9 mouse cellular contexts compared by ENCODE assay signal in the genomic region with DNA sequence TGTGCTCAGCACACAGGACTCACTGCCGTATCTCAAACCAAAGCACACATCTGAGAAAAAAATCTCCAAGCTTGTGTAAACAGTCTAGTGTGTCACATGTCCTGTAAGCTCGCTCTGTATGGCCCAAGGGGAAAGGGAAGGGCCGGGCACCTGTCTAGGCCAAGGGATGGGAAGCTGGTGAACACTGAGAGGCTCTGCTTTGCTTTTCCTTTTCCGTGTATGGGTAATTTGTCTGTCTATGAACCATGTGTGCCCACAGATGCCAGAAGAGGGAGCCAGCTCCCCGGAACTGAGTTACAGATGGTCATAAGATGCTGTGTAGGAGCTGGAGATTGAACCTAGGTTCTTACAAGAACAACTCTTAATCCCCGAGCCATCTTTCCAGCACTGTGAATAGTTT. TPM values are rescaled to one million over a fixed set of nuclear protein-coding genes. Genes with fewer than 3 reads are reported as not detected.
DNase-seq lines count a peak whose midpoint lies in the region; ATAC-seq and TF ChIP-seq lines count a peak whose summit lies in the region.
"Had no signal": no experiment of that assay in that cellular context is flagged by ENCODE, and none has a peak within 500 bp of the region (broad histone marks: within the 10 kb centered on the region; RNA-seq: fewer than 3 reads in every experiment).

No protein-coding gene starts in this region.

- ATAC-seq in kidney, embryonic 15.5 days (replicated peaks; ENCODE audit: low FRiP score): no peak
- peak; percentile 46 for ATAC-seq in megakaryocyte-erythroid progenitor cell, adult 5-6 weeks (replicated peaks; ENCODE audit: low FRiP score, low TSS enrichment, poor library complexity, severe bottlenecking)
- ATAC-seq in forebrain, embryonic 16.5 days: no peak
- ATAC-seq in heart, embryonic 11.5 days (replicated peaks; ENCODE audit: insufficient number of reproducible peaks, low FRiP score, low TSS enrichment): no peak

- no peaks in the 10 kb centered on the region for H3K27me3 ChIP-seq in kidney, adult 2 months (replicated peaks; ENCODE audit: control insufficient read depth, insufficient read depth, low read length)
- H3K27me3 ChIP-seq in kidney, embryonic 15.5 days: no peaks in the 10 kb centered on the region
- no peaks in the 10 kb centered on the region for H3K27me3 ChIP-seq in E14TG2a.4 (ENCODE audit: insufficient read depth, low read length)
- H3K27me3 ChIP-seq in forebrain, embryonic 16.5 days (replicated peaks; ENCODE audit: control insufficient read depth, insufficient read depth, low read length): no peaks in the 10 kb centered on the region
- H3K27me3 ChIP-seq in heart, embryonic 11.5 days (ENCODE audit: control insufficient read depth, insufficient read depth, low read length): no peaks in the 10 kb centered on the region
- H3K27me3 ChIP-seq: neural tube, embryonic 12.5 days had no signal

- no peak overlapping the region for H3K9ac ChIP-seq in kidney, embryonic 15.5 days
- no peak overlapping the region for H3K9ac ChIP-seq in forebrain, embryonic 16.5 days (replicated peaks; ENCODE audit: low read depth, low read length)
- no peak overlapping the region for H3K9ac ChIP-seq in heart, embryonic 11.5 days (ENCODE audit: low read depth, low read length)
- H3K9ac ChIP-seq: neural tube, embryonic 12.5 days had no signal

- no peak for TF ChIP-seq POLR2A in kidney, adult 2 months (IDR thresholded peaks at IDR 0.05; ENCODE audit: low read depth, low read length)

- H3K9me3 ChIP-seq in kidney, embryonic 15.5 days (replicated peaks): no peaks in the 10 kb centered on the region
- H3K9me3 ChIP-seq in E14TG2a.4 (ENCODE audit: low read length): no peaks in the 10 kb centered on the region
- H3K9me3 ChIP-seq in forebrain, embryonic 16.5 days (ENCODE audit: control insufficient read depth, low read length): no peaks in the 10 kb centered on the region
- no peaks in the 10 kb centered on the region for H3K9me3 ChIP-seq in heart, embryonic 11.5 days (replicated peaks; ENCODE audit: control insufficient read depth, low read length)
- H3K9me3 ChIP-seq: neural tube, embryonic 12.5 days had no signal

- no peak overlapping the region for H3K4me2 ChIP-seq in kidney, embryonic 15.5 days
- no peak overlapping the region for H3K4me2 ChIP-seq in forebrain, embryonic 16.5 days (ENCODE audit: low read length)
- no peak overlapping the region for H3K4me2 ChIP-seq in heart, embryonic 11.5 days
- H3K4me2 ChIP-seq: neural tube, embryonic 12.5 days had no signal

- peak; percentile 77 for TF ChIP-seq CTCF in kidney, adult 2 months (conservative IDR thresholded peaks at IDR 0.05; ENCODE audit: insufficient read depth, insufficient read length, low read depth, low read length)
- TF ChIP-seq CTCF in E14TG2a.4 (conservative IDR thresholded peaks at IDR 0.05; ENCODE audit: low read length): 0 out of 2 replicates have a peak, but pooled peaks have one; percentile 5

- H3K4me3 ChIP-seq in kidney, adult 2 months (ENCODE audit: insufficient read depth, low read depth, low read length): no peak overlapping the region
- H3K4me3 ChIP-seq in kidney, embryonic 15.5 days (replicated peaks): no peak overlapping the region
- H3K4me3 ChIP-seq in E14TG2a.4 (replicated peaks; ENCODE audit: low read length): no peak overlapping the region
- no peak overlapping the region for H3K4me3 ChIP-seq in forebrain, embryonic 16.5 days (replicated peaks; ENCODE audit: low read length)
- H3K4me3 ChIP-seq in heart, embryonic 11.5 days (ENCODE audit: low read depth, low read length): no peak overlapping the region
- H3K4me3 ChIP-seq: neural tube, embryonic 12.5 days had no signal

- peak; percentile 80 for DNase-seq in kidney, adult 2 months
- peak; percentile 60 for DNase-seq in adrenal gland, postnatal 14 days
- DNase-seq in kidney, postnatal 25 days: peak; percentile 74 to 77

- H3K4me1 ChIP-seq in kidney, adult 2 months (ENCODE audit: control insufficient read depth, insufficient read depth, low read length): no peaks in the 10 kb centered on the region
- no peaks in the 10 kb centered on the region for H3K4me1 ChIP-seq in kidney, embryonic 15.5 days
- H3K4me1 ChIP-seq in E14TG2a.4 (replicated peaks; ENCODE audit: low read depth, low read length): peaks cover 20% of the 10 kb centered on the region
- H3K4me1 ChIP-seq in forebrain, embryonic 16.5 days (replicated peaks; ENCODE audit: control insufficient read depth, insufficient read depth, low read length): no peaks in the 10 kb centered on the region
- H3K4me1 ChIP-seq in heart, embryonic 11.5 days (ENCODE audit: control insufficient read depth, insufficient read depth, low read length): no peaks in the 10 kb centered on the region
- H3K4me1 ChIP-seq: neural tube, embryonic 12.5 days had no signal

- no peak overlapping the region for H3K27ac ChIP-seq in kidney, adult 2 months (ENCODE audit: insufficient read depth, low read depth, low read length)
- H3K27ac ChIP-seq in kidney, embryonic 15.5 days: no peak overlapping the region
- H3K27ac ChIP-seq in forebrain, embryonic 16.5 days (ENCODE audit: low read length): no peak overlapping the region
- H3K27ac ChIP-seq in heart, embryonic 11.5 days (ENCODE audit: low read depth, low read length): no peak overlapping the region
- H3K27ac ChIP-seq: neural tube, embryonic 12.5 days had no signal

- H3K36me3 ChIP-seq in kidney, adult 2 months (ENCODE audit: control insufficient read depth, insufficient read depth, low read length): peaks cover 19% of the 10 kb centered on the region
- H3K36me3 ChIP-seq in kidney, embryonic 15.5 days: peaks cover 94% of the 10 kb centered on the region
- H3K36me3 ChIP-seq in E14TG2a.4 (ENCODE audit: insufficient read depth, low read length): peaks cover 97% of the 10 kb centered on the region
- peaks cover 46% of the 10 kb centered on the region for H3K36me3 ChIP-seq in forebrain, embryonic 16.5 days (ENCODE audit: control insufficient read depth, insufficient read depth)
- H3K36me3 ChIP-seq in heart, embryonic 11.5 days (ENCODE audit: control insufficient read depth, insufficient read depth, low read length): peaks cover 25% of the 10 kb centered on the region

- 59% methylated on average over 6 of the region's 6 CpGs for WGBS in kidney, adult 2 months
- 71% methylated on average over 6 of the region's 6 CpGs for WGBS in kidney, embryonic 15.5 days
- 82% methylated on average over 6 of the region's 6 CpGs for WGBS in forebrain, embryonic 16.5 days
- 74% methylated on average over 6 of the region's 6 CpGs for WGBS in heart, embryonic 11.5 days (ENCODE audit: insufficient replicate concordance)

RNA-seq across cellular contexts. Expression of gene Usp39, which starts 18.7 kb away (rescaled TPM):
- 17.8 and 18.2 TPM in 2 replicates for polyA plus RNA-seq in kidney, adult 2 months (2012; rRNA removed)
- 46.3 and 50.3 TPM in 2 replicates for polyA plus RNA-seq in kidney, embryonic 15.5 days (2015; fragmentation: Nextera tagmentation; extraction: Ambion mirVana)
- total RNA-seq in adrenal gland, postnatal 14 days (2021): 29.1 and 32.7 TPM in 2 replicates
- total RNA-seq in megakaryocyte-erythroid progenitor cell, adult 5-6 weeks (2014; fragmentation: Nextera tagmentation): 66.8 and 72.5 TPM in 2 replicates
- 121 and 147 TPM in 2 replicates for total RNA-seq in megakaryocyte-erythroid progenitor cell, adult 5-6 weeks (2017)
- polyA plus RNA-seq in forebrain, embryonic 16.5 days (2015; fragmentation: Nextera tagmentation; extraction: Ambion mirVana): 48.5 and 51.5 TPM in 2 replicates
- 51.4 and 54.5 TPM in 2 replicates for polyA plus RNA-seq in heart, embryonic 11.5 days (2014; fragmentation: Nextera tagmentation; extraction: Ambion mirVana)

RNA-seq across cellular contexts. Expression of gene 0610030E20Rik, which starts 20.8 kb away (rescaled TPM):
- 15.1 and 15.2 TPM in 2 replicates for polyA plus RNA-seq in kidney, adult 2 months (2012; rRNA removed)
- 27.6 and 29.8 TPM in 2 replicates for polyA plus RNA-seq in kidney, embryonic 15.5 days (2015; fragmentation: Nextera tagmentation; extraction: Ambion mirVana)
- 25.8 and 33.1 TPM in 2 replicates for total RNA-seq in adrenal gland, postnatal 14 days (2021)
- total RNA-seq in megakaryocyte-erythroid progenitor cell, adult 5-6 weeks (2014; fragmentation: Nextera tagmentation): 28.5 and 31.0 TPM in 2 replicates
- total RNA-seq in megakaryocyte-erythroid progenitor cell, adult 5-6 weeks (2017): 15.2 and 16.6 TPM in 2 replicates
- polyA plus RNA-seq in forebrain, embryonic 16.5 days (2015; fragmentation: Nextera tagmentation; extraction: Ambion mirVana): 19.7 and 20.9 TPM in 2 replicates
- 12.9 and 17.4 TPM in 2 replicates for polyA plus RNA-seq in heart, embryonic 11.5 days (2014; fragmentation: Nextera tagmentation; extraction: Ambion mirVana)

RNA-seq across cellular contexts. Expression of gene Sftpb, which starts 21.9 kb away (rescaled TPM):
- polyA plus RNA-seq in kidney, adult 2 months (2012; rRNA removed): not detected in 2 replicates
- polyA plus RNA-seq in kidney, embryonic 15.5 days (2015; fragmentation: Nextera tagmentation; extraction: Ambion mirVana): not detected in 2 replicates
- total RNA-seq in adrenal gland, postnatal 14 days (2021): 0.70 TPM in 1 of 2 replicates, not detected in the other
- total RNA-seq in megakaryocyte-erythroid progenitor cell, adult 5-6 weeks (2014; fragmentation: Nextera tagmentation): not detected in 2 replicates
- total RNA-seq in megakaryocyte-erythroid progenitor cell, adult 5-6 weeks (2017): not detected in 2 replicates
- 0.14 and 0.29 TPM in 2 replicates for polyA plus RNA-seq in forebrain, embryonic 16.5 days (2015; fragmentation: Nextera tagmentation; extraction: Ambion mirVana)
- 0.23 TPM in 1 of 2 replicates, not detected in the other for polyA plus RNA-seq in heart, embryonic 11.5 days (2014; fragmentation: Nextera tagmentation; extraction: Ambion mirVana)
- polyA plus RNA-seq: neural tube, embryonic 12.5 days had no signal

RNA-seq across cellular contexts. Expression of gene Tmem150a, which starts 29.0 kb away (rescaled TPM):
- polyA plus RNA-seq in kidney, adult 2 months (2012; rRNA removed): 171 and 189 TPM in 2 replicates
- 24.0 and 26.7 TPM in 2 replicates for polyA plus RNA-seq in kidney, embryonic 15.5 days (2015; fragmentation: Nextera tagmentation; extraction: Ambion mirVana)
- total RNA-seq in adrenal gland, postnatal 14 days (2021): 20.2 and 36.5 TPM in 2 replicates
- total RNA-seq in megakaryocyte-erythroid progenitor cell, adult 5-6 weeks (2014; fragmentation: Nextera tagmentation): 0.92 and 5.0 TPM in 2 replicates
- not detected in 2 replicates for total RNA-seq in megakaryocyte-erythroid progenitor cell, adult 5-6 weeks (2017)
- polyA plus RNA-seq in forebrain, embryonic 16.5 days (2015; fragmentation: Nextera tagmentation; extraction: Ambion mirVana): 17.9 and 21.0 TPM in 2 replicates
- 14.8 and 15.1 TPM in 2 replicates for polyA plus RNA-seq in heart, embryonic 11.5 days (2014; fragmentation: Nextera tagmentation; extraction: Ambion mirVana)

RNA-seq across cellular contexts. Expression of gene Rnf181, which starts 40.5 kb away (rescaled TPM):
- 176 and 192 TPM in 2 replicates for polyA plus RNA-seq in kidney, adult 2 months (2012; rRNA removed)
- 116 and 130 TPM in 2 replicates for polyA plus RNA-seq in kidney, embryonic 15.5 days (2015; fragmentation: Nextera tagmentation; extraction: Ambion mirVana)
- total RNA-seq in adrenal gland, postnatal 14 days (2021): 204 and 217 TPM in 2 replicates
- total RNA-seq in megakaryocyte-erythroid progenitor cell, adult 5-6 weeks (2014; fragmentation: Nextera tagmentation): 82.6 and 91.5 TPM in 2 replicates
- total RNA-seq in megakaryocyte-erythroid progenitor cell, adult 5-6 weeks (2017): 34.8 and 55.5 TPM in 2 replicates
- 127 and 139 TPM in 2 replicates for polyA plus RNA-seq in forebrain, embryonic 16.5 days (2015; fragmentation: Nextera tagmentation; extraction: Ambion mirVana)
- 95.4 and 107 TPM in 2 replicates for polyA plus RNA-seq in heart, embryonic 11.5 days (2014; fragmentation: Nextera tagmentation; extraction: Ambion mirVana)
